Mouse (Mus musculus): ENCODE measurements around the gene Tmem25. TPM values are rescaled to one million over a fixed set of nuclear protein-coding genes. Genes with fewer than 3 reads are reported as not detected.
A peak's percentile ranks its signal among the peaks of the same experiment; 100 is the strongest.

Tmem25 gene
- total and polyA plus RNA-seq, 3 experiments = 0.25 to 1.5 (median 0.28) TPM

DNA sequence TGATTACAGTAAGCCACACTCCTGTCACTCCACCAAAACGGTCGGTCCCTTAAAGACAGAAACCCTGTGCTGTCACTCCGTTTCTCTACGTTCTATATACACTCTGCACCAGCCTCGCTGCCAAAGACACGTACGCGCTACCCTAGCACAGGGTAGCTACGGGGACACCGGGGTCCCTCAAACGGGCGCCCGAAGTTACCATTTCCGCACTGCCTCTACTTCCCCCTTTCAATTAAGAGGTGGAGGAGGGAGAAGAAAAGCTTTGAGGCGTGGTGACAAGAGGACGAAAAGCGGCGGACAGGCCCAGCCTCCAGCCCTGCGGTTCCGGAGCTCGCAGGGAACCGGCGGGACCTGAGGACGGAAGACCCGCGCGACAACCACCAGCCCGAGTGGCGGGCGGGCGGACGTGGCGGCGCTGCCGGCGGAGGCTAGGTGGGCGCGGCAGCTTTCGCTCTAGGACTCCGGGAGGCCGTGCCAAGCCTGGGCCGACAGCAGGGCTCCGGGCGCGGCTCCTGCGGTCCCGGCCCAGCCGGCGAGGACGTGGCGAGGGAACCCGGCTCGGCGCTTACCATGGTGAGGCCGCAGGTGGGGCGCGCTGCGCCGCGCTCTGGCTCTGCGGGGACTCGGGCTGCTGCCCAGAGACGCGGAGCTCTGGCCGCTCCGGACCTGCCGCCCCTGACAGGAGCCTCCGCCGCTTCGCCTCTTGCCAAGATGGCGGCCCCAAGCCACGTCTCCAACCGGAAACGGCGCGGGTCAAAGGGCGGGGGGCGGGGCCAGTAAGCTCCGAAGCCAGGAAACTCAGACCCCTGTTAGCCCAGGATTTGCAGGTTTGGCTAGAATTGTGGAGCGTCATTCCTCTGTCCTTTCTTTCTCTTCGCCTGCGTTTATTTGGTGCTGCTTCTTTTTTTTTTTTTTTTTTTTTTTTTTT lies 31.7 kb downstream of the Tmem25 start, which contains the start of the genes Arcn1 and Ift46 (continued):
- peak; percentile 49; the same call in 1 of the 2 replicates for TF ChIP-seq ZMIZ1 (IDR thresholded peaks at IDR 0.05; ENCODE audit: low read depth, low read length)
- TF ChIP-seq POLR2A (IDR thresholded peaks at IDR 0.05; ENCODE audit: low read depth, low read length) = peak; percentile 81
- peak; percentile 82 for TF ChIP-seq ELF1 (IDR thresholded peaks at IDR 0.05; ENCODE audit: low read depth, low read length)

DNA sequence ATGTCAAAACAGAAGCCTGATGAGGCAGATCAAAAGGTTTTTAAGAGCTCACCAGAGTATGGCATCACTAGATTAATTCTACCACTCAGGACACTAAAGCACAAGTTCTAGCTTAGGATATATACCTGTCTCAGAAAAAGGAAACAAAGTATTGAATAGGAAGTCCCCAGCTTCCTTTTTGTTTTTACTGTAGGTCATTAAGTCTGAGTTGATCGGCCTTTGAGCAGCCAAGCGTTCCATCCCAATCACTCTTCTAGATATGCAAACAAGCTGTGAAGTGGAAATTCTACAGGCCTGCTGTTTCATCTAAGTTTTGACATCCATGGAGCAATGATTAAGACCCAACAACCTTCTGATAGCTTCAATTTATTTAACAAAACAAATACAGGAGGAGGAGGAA lies 38.2 kb downstream of the Tmem25 start:
- dilution Hi-C loops (cut with MboI; ENCODE audit: extremely low pct_ligation_motif_present, extremely low pct_unique_long_range_greater_than_20kb, low sequenced_read_pairs) = no loop called here
- no peak overlapping the region for H3K9ac ChIP-seq (ENCODE audit: insufficient read depth, low read depth)
- H3K4me1 ChIP-seq (ENCODE audit: control insufficient read depth in 1 of 2, insufficient read depth in 2 of 2) = peaks cover 2 to 50% of the 10 kb centered on the region in 2 experiments; a peak in 3 of 4 replicates
- H3K4me2 ChIP-seq (ENCODE audit: insufficient read depth, low read depth, poor library complexity, severe bottlenecking) = peak overlapping the region; percentile 16
- H3K36me3 ChIP-seq (replicated peaks in 1 of 2; ENCODE audit: control insufficient read depth in 1 of 2, insufficient read depth in 1 of 2, low read length in 1 of 2) = peaks cover 20 to 65% of the 10 kb centered on the region in 2 experiments
- peaks cover 81% of the 10 kb centered on the region for H3K79me2 ChIP-seq (replicated peaks; ENCODE audit: control insufficient read depth, extremely low read depth, insufficient read depth, poor library complexity, severe bottlenecking)
- no peak overlapping the region for H3K4me3 ChIP-seq (replicated peaks in 1 of 3; ENCODE audit: low read depth in 2 of 3, low read length in 2 of 3, poor library complexity in 1 of 3)
- H3K27me3 ChIP-seq (replicated peaks) = no peaks in the 10 kb centered on the region
- no peaks in the 10 kb centered on the region for H3K9me3 ChIP-seq (replicated peaks; ENCODE audit: low read length)
- TF ChIP-seq IRF4 (IDR thresholded peaks at IDR 0.05; ENCODE audit: low read depth, low read length) (no peak), ELF1 (IDR thresholded peaks at IDR 0.05; ENCODE audit: low read depth, low read length) (no peak), TBP (conservative IDR thresholded peaks at IDR 0.05; ENCODE audit: low read depth, low read length) (no peak), NRF1 (IDR thresholded peaks at IDR 0.05; ENCODE audit: low read depth, low read length) (no peak), ETS1 (conservative IDR thresholded peaks at IDR 0.05; ENCODE audit: low read depth, low read length) (no peak), MEF2A (IDR thresholded peaks at IDR 0.05; ENCODE audit: borderline replicate concordance, low read depth, low read length) (no peak), PAX5 (IDR thresholded peaks at IDR 0.05; ENCODE audit: low read length) (no peak), USF1 (IDR thresholded peaks at IDR 0.05; ENCODE audit: low read depth, low read length) (no peak), ZKSCAN1 (IDR thresholded peaks at IDR 0.05; ENCODE audit: borderline replicate concordance, low read depth, low read length) (no peak), E2F4 (IDR thresholded peaks at IDR 0.05; ENCODE audit: insufficient replicate concordance, low read depth, low read length) (no peak)
- no peak for DNase-seq (ENCODE audit: extremely low read depth)
- peak overlapping the region; percentile 15; the same call in 1 of the 2 replicates for H3K27ac ChIP-seq (ENCODE audit: insufficient read depth, low read depth)
- in situ Hi-C loops (cut with MboI; ENCODE audit: low pct_ligation_motif_present, low pct_unique_long_range_greater_than_20kb, low sequenced_read_pairs) = no loop called here

DNA sequence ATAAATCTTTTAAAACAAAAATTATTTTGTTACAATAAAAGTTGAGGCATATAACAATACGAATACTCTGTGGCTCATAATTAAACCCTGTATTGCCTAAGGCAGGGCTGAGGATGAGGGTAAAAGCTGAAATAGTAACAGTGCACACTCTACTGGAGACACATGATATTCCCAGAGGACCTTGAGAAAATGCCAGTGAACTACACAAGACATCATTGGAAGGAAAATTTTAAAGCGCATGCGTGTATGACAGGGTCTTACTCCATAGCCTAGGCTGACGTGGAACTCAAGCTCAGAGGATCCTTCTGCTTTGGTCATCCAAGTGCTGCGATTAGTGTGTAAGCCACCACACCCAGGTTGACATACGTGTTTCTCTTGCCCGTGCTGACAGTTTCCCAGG lies 50.6 kb downstream of the Tmem25 start:
- Histone ChIP-seq H3K4me3 (replicated peaks in 1 of 3; ENCODE audit: low read depth in 2 of 3, low read length in 2 of 3, poor library complexity in 1 of 3) (no peak overlapping the region), H3K4me1 (ENCODE audit: control insufficient read depth in 1 of 2, insufficient read depth in 2 of 2) (peaks cover 0 to 8% of the 10 kb centered on the region in 2 experiments; a peak in 1 of 4 replicates), H3K27me3 (replicated peaks) (no peaks in the 10 kb centered on the region), H3K36me3 (replicated peaks in 1 of 2; ENCODE audit: control insufficient read depth in 1 of 2, insufficient read depth in 1 of 2, low read length in 1 of 2) (peaks cover 69 to 85% of the 10 kb centered on the region in 2 experiments), H3K79me2 (replicated peaks; ENCODE audit: control insufficient read depth, extremely low read depth, insufficient read depth, poor library complexity, severe bottlenecking) (peaks cover 3% of the 10 kb centered on the region; the same call in 1 of the 2 replicates), H3K9me3 (replicated peaks; ENCODE audit: low read length) (no peaks in the 10 kb centered on the region), H3K9ac (ENCODE audit: insufficient read depth, low read depth) (no peak overlapping the region), H3K4me2 (ENCODE audit: insufficient read depth, low read depth, poor library complexity, severe bottlenecking) (no peak overlapping the region), H3K27ac (ENCODE audit: insufficient read depth, low read depth) (no peak overlapping the region)
- dilution Hi-C loops (cut with MboI; ENCODE audit: extremely low pct_ligation_motif_present, extremely low pct_unique_long_range_greater_than_20kb, low sequenced_read_pairs) (no loop called here), in situ Hi-C loops (cut with MboI; ENCODE audit: low pct_ligation_motif_present, low pct_unique_long_range_greater_than_20kb, low sequenced_read_pairs) (no loop called here)
- no peak for DNase-seq (ENCODE audit: extremely low read depth)
- TF ChIP-seq MAX (IDR thresholded peaks at IDR 0.05; ENCODE audit: low read length) = no peak
- no peak for TF ChIP-seq USF1 (IDR thresholded peaks at IDR 0.05; ENCODE audit: low read depth, low read length)
- TF ChIP-seq ZKSCAN1 (IDR thresholded peaks at IDR 0.05; ENCODE audit: borderline replicate concordance, low read depth, low read length) = no peak
- TF ChIP-seq NRF1 (IDR thresholded peaks at IDR 0.05; ENCODE audit: low read depth, low read length) = no peak
- no peak for TF ChIP-seq MXI1 (IDR thresholded peaks at IDR 0.05; ENCODE audit: low read depth, low read length)
- TF ChIP-seq RCOR1 (conservative IDR thresholded peaks at IDR 0.05; ENCODE audit: low read depth, low read length) = no peak
- no peak for TF ChIP-seq IRF4 (IDR thresholded peaks at IDR 0.05; ENCODE audit: low read depth, low read length)
- TF ChIP-seq TCF12 (IDR thresholded peaks at IDR 0.05; ENCODE audit: low read depth, low read length) = no peak
- no peak for TF ChIP-seq SIN3A (IDR thresholded peaks at IDR 0.05; ENCODE audit: low read length)
- no peak for TF ChIP-seq JUN (IDR thresholded peaks at IDR 0.05; ENCODE audit: insufficient read depth, low read depth, low read length)
- no peak for TF ChIP-seq CHD2 (IDR thresholded peaks at IDR 0.05; ENCODE audit: low read length)

Measured in CH12.LX (cell line).